Mouse (Mus musculus) spleen, adult 2 months (tissue): ENCODE results near the gene Aifm1.

Source experiments
- CTCF ChIP-seq: fragments of 200-500 bp; IDR thresholded peaks from 2 replicates; pipeline ENCODE4 v1.5.1; 2011; ENCODE audit warnings: mild to moderate bottlenecking, inconsistent platforms; ENCODE audit not compliant: insufficient read depth, insufficient read length, insufficient replicate concordance; ENCODE audit errors: extremely low read depth
- POLR2A ChIP-seq: fragments of 200-500 bp; IDR thresholded peaks from 2 replicates; pipeline ENCODE4 v1.6.1; 2011; ENCODE audit warnings: low read depth, low read length, inconsistent platforms

DNA sequence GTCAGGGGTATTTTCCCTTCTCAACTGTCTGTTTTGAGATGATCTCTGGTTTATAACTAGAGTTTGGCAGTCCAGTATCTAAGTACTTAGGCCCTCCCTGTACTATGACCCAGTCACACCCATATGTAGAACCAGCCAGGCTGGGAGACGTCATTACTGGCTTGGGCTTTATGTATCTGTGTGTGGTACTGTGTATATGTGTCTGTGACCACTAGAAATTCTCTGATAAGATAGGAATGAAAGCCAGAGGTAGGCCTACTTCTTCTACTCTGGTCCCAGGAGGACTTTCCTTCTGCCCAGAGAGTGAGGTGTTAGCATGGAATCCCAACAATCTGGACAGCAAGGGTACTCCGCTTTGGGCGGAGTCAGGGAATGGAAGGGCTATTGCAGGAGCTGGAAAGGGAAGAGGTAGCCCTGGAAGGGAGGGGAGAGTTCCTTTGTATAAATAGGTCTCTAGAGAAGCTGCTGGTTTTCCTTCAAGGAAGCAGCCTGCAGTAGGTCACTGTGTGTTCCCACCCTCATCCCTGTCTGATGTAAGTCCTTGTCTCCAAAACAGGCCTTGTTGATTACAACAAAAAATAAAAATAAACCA lies 45.9 kb downstream of the Aifm1 start:
- TF ChIP-seq CTCF (no peak), POLR2A (no peak)
